Mouse (Mus musculus) embryonic facial prominence, embryonic 10.5 days (tissue): ENCODE data around the gene Itgae. TPM values are rescaled to one million over a fixed set of nuclear protein-coding genes. Genes with fewer than 3 reads are reported as not detected.
"Not testable (repeated sequence)": the region's sequence is repeated elsewhere in the genome, so short reads cannot be mapped to it uniquely, and the experiment has no call there.

Experiments
- DNase-seq: peaks from one replicate; pipeline ENCODE4 v3.0.0-alpha.2; 2017; ENCODE audit warnings: low spot score
- H3K27ac ChIP-seq: fragments of 300-500 bp; sonication (generic); replicated peaks from 2 replicates; pipeline ENCODE4 v1.5.1; 2016; ENCODE audit warnings: mild to moderate bottlenecking
- H3K27me3 ChIP-seq: fragments of 300-500 bp; sonication (generic); replicated peaks from 2 replicates; pipeline ENCODE4 v1.6.1; 2016; ENCODE audit warnings: low read depth, mild to moderate bottlenecking; ENCODE audit not compliant: poor library complexity, severe bottlenecking
- H3K36me3 ChIP-seq: fragments of 300-500 bp; sonication (generic); replicated peaks from 2 replicates; pipeline ENCODE4 v1.6.1; 2016; ENCODE audit warnings: mild to moderate bottlenecking, moderate library complexity
- H3K4me1 ChIP-seq: fragments of 300-500 bp; sonication (generic); 2 replicates; pipeline ENCODE4 v1.6.1; 2016
- H3K4me3 ChIP-seq: fragments of 300-500 bp; sonication (generic); 2 replicates; pipeline ENCODE4 v1.5.1; 2016; ENCODE audit warnings: mild to moderate bottlenecking, moderate library complexity
- H3K9me3 ChIP-seq: fragments of 300-500 bp; sonication (generic); 2 replicates; pipeline ENCODE4 v1.6.1; 2016; ENCODE audit warnings: mild to moderate bottlenecking
- WGBS: fragments of 180-500 bp; shearing (Covaris S2); methylation state at CpG from one replicate; pipeline ENCODE4 v1.1.7; 2016; 5-methylcytosine and 5-hydroxymethylcytosine counted together
- polyA plus RNA-seq: library from polyadenylated mRNA; unstranded; fragments of >200 nt; fragmentation: Nextera tagmentation; extraction: Ambion mirVana; gene quantifications from 2 replicates; pipeline ENCODE4 v1.2.1, GENCODE M21; 2016

Gene Itgae
- polyA plus RNA-seq, 1 experiment from 2014 or later: 0.45 TPM

- no peaks in the 10 kb centered on the region for H3K36me3 ChIP-seq
- no peak overlapping the region for H3K27ac ChIP-seq
- no peaks in the 10 kb centered on the region for H3K9me3 ChIP-seq
- no peaks in the 10 kb centered on the region for H3K4me1 ChIP-seq
- H3K27me3 ChIP-seq: no peaks in the 10 kb centered on the region
- WGBS: 74% methylated on average over 14 of the region's 14 CpGs
- H3K4me3 ChIP-seq: no peak overlapping the region
- DNase-seq: no peak
Measured at GRCm38 (mm10) chr11:73099976-73100750, 9.8 kb downstream of the Itgae start.

GRCm38 (mm10) chr11:73101308-73101707 is 10.9 kb downstream of the Itgae start:
- Histone ChIP-seq H3K4me1 (no peaks in the 10 kb centered on the region), H3K4me3 (no peak overlapping the region), H3K36me3 (no peaks in the 10 kb centered on the region), H3K9me3 (no peaks in the 10 kb centered on the region), H3K27me3 (no peaks in the 10 kb centered on the region), H3K27ac (no peak overlapping the region)
- no peak for DNase-seq
- WGBS: 82% methylated on average over 4 of the region's 4 CpGs

- no peak for DNase-seq
- Histone ChIP-seq H3K27ac (no peak overlapping the region), H3K27me3 (no peaks in the 10 kb centered on the region), H3K9me3 (no peaks in the 10 kb centered on the region), H3K4me1 (no peaks in the 10 kb centered on the region), H3K36me3 (no peaks in the 10 kb centered on the region), H3K4me3 (no peak overlapping the region)
- 58% methylated on average over 3 of the region's 3 CpGs for WGBS
Measured at GRCm38 (mm10) chr11:73105246-73105645, 14.9 kb downstream of the Itgae start.

GRCm38 (mm10) chr11:73107358-73107757 is 17.0 kb downstream of the Itgae start:
- not testable (repeated sequence) for H3K27me3 ChIP-seq, H3K4me3 ChIP-seq, H3K9me3 ChIP-seq, H3K36me3 ChIP-seq, H3K4me1 ChIP-seq, DNase-seq, H3K27ac ChIP-seq
- WGBS: 43% methylated on average over 3 of the region's 3 CpGs

- Histone ChIP-seq H3K27me3 (no peaks in the 10 kb centered on the region), H3K4me3 (no peak overlapping the region), H3K36me3 (no peaks in the 10 kb centered on the region), H3K27ac (no peak overlapping the region), H3K9me3 (no peaks in the 10 kb centered on the region), H3K4me1 (no peaks in the 10 kb centered on the region)
- WGBS: 74% methylated on average over 5 of the region's 5 CpGs
- no peak for DNase-seq
Measured at GRCm38 (mm10) chr11:73108195-73108897, 18.0 kb downstream of the Itgae start.

- WGBS: 82% methylated on average over 14 of the region's 14 CpGs
- Histone ChIP-seq H3K27me3 (no peaks in the 10 kb centered on the region), H3K27ac (no peak overlapping the region), H3K4me3 (no peak overlapping the region), H3K36me3 (no peaks in the 10 kb centered on the region), H3K9me3 (no peaks in the 10 kb centered on the region), H3K4me1 (no peaks in the 10 kb centered on the region)
- DNase-seq: no peak
Measured at GRCm38 (mm10) chr11:73108898-73109625, 18.7 kb downstream of the Itgae start.

- Histone ChIP-seq H3K36me3 (no peaks in the 10 kb centered on the region), H3K27ac (no peak overlapping the region), H3K9me3 (no peaks in the 10 kb centered on the region), H3K4me1 (no peaks in the 10 kb centered on the region), H3K27me3 (no peaks in the 10 kb centered on the region), H3K4me3 (no peak overlapping the region)
- WGBS: 90% methylated on average over 3 of the region's 3 CpGs
- DNase-seq: no peak
Measured at GRCm38 (mm10) chr11:73109941-73110340, 19.6 kb downstream of the Itgae start.

GRCm38 (mm10) chr11:73111414-73111813 is 21.0 kb downstream of the Itgae start:
- Histone ChIP-seq H3K4me1 (no peaks in the 10 kb centered on the region), H3K36me3 (no peaks in the 10 kb centered on the region), H3K27ac (no peak overlapping the region), H3K9me3 (no peaks in the 10 kb centered on the region), H3K4me3 (no peak overlapping the region), H3K27me3 (no peaks in the 10 kb centered on the region)
- no peak for DNase-seq
- WGBS: 65% methylated on average over 6 of the region's 6 CpGs

GRCm38 (mm10) chr11:73126495-73126894 is 36.1 kb downstream of the Itgae start:
- Histone ChIP-seq H3K4me3 (no peak overlapping the region), H3K36me3 (peaks cover 86% of the 10 kb centered on the region), H3K27me3 (no peaks in the 10 kb centered on the region), H3K4me1 (no peaks in the 10 kb centered on the region), H3K27ac (no peak overlapping the region), H3K9me3 (no peaks in the 10 kb centered on the region)
- DNase-seq: no peak
- WGBS: 95% methylated on average over 6 of the region's 6 CpGs

GRCm38 (mm10) chr11:73131020-73131419 is 40.6 kb downstream of the Itgae start:
- H3K27ac ChIP-seq: no peak overlapping the region
- H3K36me3 ChIP-seq: peaks cover 99% of the 10 kb centered on the region
- H3K9me3 ChIP-seq: peaks cover 20% of the 10 kb centered on the region; the same call in 1 of the 2 replicates
- no peaks in the 10 kb centered on the region for H3K27me3 ChIP-seq
- H3K4me3 ChIP-seq: no peak overlapping the region
- peaks cover 16% of the 10 kb centered on the region for H3K4me1 ChIP-seq
- 87% methylated on average over 7 of the region's 7 CpGs for WGBS
- no peak for DNase-seq

- Histone ChIP-seq H3K27ac (no peak overlapping the region), H3K36me3 (peaks cover 89% of the 10 kb centered on the region), H3K4me3 (no peak overlapping the region), H3K9me3 (peaks cover 24% of the 10 kb centered on the region; the same call in 1 of the 2 replicates), H3K27me3 (no peaks in the 10 kb centered on the region), H3K4me1 (peaks cover 33% of the 10 kb centered on the region)
- WGBS: 97% methylated on average over 6 of the region's 6 CpGs
- DNase-seq: no peak
Measured at GRCm38 (mm10) chr11:73132999-73133398, 42.6 kb downstream of the Itgae start.

- Histone ChIP-seq H3K27me3 (no peaks in the 10 kb centered on the region), H3K9me3 (peaks cover 24% of the 10 kb centered on the region; the same call in 1 of the 2 replicates), H3K27ac (no peak overlapping the region), H3K36me3 (peaks cover 77% of the 10 kb centered on the region), H3K4me1 (peaks cover 38% of the 10 kb centered on the region), H3K4me3 (peak overlapping the region; percentile 85)
- 94% methylated on average over 5 of the region's 5 CpGs for whole genome bisulfite sequencing
- DNase-seq: no peak
Measured at GRCm38 (mm10) chr11:73134222-73134621, 43.8 kb downstream of the Itgae start.
